Mouse (Mus musculus) myocyte (in vitro differentiated cells): ENCODE data around the gene Pwp2.

Experiments
- CEBPB ChIP-seq: IDR thresholded peaks from 2 replicates; pipeline ENCODE4 v1.6.1; 2011; ENCODE audit warnings: mild to moderate bottlenecking, moderate library complexity; ENCODE audit not compliant: poor library complexity, insufficient read depth, severe bottlenecking
- E2F4 ChIP-seq: IDR thresholded peaks from one replicate; pipeline ENCODE4 v1.6.1; 2011; ENCODE audit warnings: mild to moderate bottlenecking, control low read depth, moderate library complexity; ENCODE audit not compliant: insufficient read depth
- POLR2A ChIP-seq: IDR thresholded peaks from one replicate; pipeline ENCODE4 v1.6.1; 2011; ENCODE audit warnings: low read depth, mild to moderate bottlenecking, control low read depth, moderate library complexity; ENCODE audit not compliant: insufficient read length

DNA sequence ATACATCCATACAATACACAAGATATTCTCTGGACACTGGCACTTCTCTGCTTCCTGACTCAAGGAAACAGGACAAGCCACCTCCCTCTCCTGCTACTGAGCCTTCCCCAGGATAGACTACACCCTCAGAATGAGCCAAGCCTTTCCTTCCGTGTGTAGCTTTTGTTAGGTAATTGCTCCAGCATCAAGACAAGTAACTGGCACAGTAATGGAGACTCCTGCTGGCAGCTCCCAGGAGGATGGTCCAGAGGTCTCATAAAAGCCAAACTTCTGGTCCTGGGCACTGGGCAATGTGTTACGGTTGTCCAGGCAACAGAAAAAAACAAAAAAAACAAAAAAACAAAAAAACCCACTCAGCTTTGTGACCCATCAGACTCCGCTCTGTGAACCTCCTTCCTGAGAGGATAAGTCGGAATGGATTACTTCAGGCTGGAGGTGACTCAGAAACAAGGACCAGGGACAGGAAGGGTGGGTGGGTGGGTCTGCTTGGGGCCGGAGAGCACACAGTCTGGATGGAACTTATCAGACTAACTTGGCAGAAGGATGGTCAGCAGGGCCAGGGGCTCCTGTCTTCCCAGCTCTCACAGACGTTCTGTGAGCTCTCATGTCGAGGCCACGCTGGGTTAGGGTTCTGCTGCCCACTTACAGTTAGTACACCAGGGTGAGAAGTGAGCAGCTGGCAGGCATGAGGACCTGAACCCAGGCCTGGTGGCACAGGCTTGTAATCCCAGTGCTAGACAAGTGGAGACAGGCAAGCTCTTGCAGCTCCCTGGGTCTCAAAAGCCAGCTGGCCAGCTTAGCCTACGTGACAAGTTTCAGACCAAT, 57.7 kb downstream of the Pwp2 start:
- TF ChIP-seq CEBPB (no peak), POLR2A (no peak), E2F4 (no peak)
